Mouse (Mus musculus): ENCODE results near the gene Ptges2. TPM values are rescaled to one million over a fixed set of nuclear protein-coding genes. Genes with fewer than 3 reads are reported as not detected.
A peak's percentile ranks its signal among the peaks of the same experiment; 100 is the strongest.

The Ptges2 gene
- total and polyA plus RNA-seq, 3 experiments, result 6.8 to 13.8 (median 11.5) TPM

GRCm38 (mm10) chr2:32352151-32353006 lies 43.3 kb upstream of the Ptges2 start, which contains the start of gene Ciz1:
Gene Ciz1, plus strand, starts transcription at chr2:32352327.
- H3K4me3 ChIP-seq (ENCODE audit: low read depth, low read length), result peak within 1 kb of the TSS; percentile 68; the same call in 1 of the 2 replicates
- DNase-seq (ENCODE audit: low spot score) (no peak), ATAC-seq (ENCODE audit: extremely low read depth, insufficient number of reproducible peaks, low FRiP score, poor library complexity, severe bottlenecking) (no peak)
- peaks cover 73% of the 10 kb centered on the region for H3K27me3 ChIP-seq (ENCODE audit: insufficient read depth, low read length)
- H3K36me3 ChIP-seq (replicated peaks), result no peaks in the 10 kb centered on the region
- peaks cover 32% of the 10 kb centered on the region for H3K4me1 ChIP-seq (ENCODE audit: insufficient read depth, low read depth, low read length)
- H3K9me3 ChIP-seq (replicated peaks), result no peaks in the 10 kb centered on the region
- TF ChIP-seq CTCF (IDR thresholded peaks at IDR 0.05; ENCODE audit: low read depth, low read length) (no peak), POLR2AphosphoS5 (IDR thresholded peaks at IDR 0.05; ENCODE audit: insufficient replicate concordance, low read depth, low read length) (no peak), GATA1 (IDR thresholded peaks at IDR 0.05; ENCODE audit: borderline replicate concordance, low read length) (no peak)

DNA sequence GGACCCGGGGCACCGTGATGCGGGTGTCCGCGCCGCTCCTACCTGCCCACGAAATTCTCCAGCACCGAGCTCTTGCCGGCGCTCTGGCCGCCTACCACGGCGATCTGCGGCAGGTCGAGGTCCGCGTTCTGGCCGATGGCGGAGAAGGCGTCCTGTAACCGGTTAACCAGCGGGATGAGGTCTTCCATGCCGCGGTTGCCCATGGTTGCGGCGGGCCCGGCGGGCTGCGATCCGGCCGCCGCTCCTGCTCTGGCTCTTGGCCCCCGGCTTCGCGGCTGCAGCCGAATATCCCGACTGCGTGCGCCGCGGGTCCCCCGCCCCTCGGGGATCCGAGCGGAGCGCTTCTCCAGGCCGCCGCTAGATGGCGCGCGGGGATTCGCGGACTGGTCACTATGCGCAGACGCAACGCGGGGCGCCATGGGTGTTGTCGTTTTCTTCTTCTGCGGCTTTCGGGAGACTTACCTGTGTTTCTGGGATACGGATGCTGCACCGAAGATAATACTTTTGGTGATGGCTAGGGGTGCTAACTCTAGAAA lies 42.6 kb upstream of the Ptges2 start, which contains the start of gene Dnm1:
Gene Dnm1, minus strand, starts transcription at position 332 of the 536 bp plus-strand sequence.
- TF ChIP-seq GATA2 (IDR thresholded peaks at IDR 0.05; ENCODE audit: borderline replicate concordance, low read depth, low read length) (no peak), CTCF (IDR thresholded peaks at IDR 0.05; ENCODE audit: low read depth, low read length) (peak; percentile 83), GATA1 (IDR thresholded peaks at IDR 0.05; ENCODE audit: borderline replicate concordance, low read length) (no peak), TAL1 (conservative IDR thresholded peaks at IDR 0.05; ENCODE audit: low read depth, low read length) (no peak), POLR2AphosphoS5 (IDR thresholded peaks at IDR 0.05; ENCODE audit: insufficient replicate concordance, low read depth, low read length) (no peak)
- ATAC-seq (ENCODE audit: extremely low read depth, insufficient number of reproducible peaks, low FRiP score, poor library complexity, severe bottlenecking) (no peak), DNase-seq (ENCODE audit: low spot score) (peak; percentile 84)
- peak within 1 kb of the TSS; percentile 68; the same call in 1 of the 2 replicates for H3K4me3 ChIP-seq (ENCODE audit: low read depth, low read length)
- H3K9me3 ChIP-seq (replicated peaks), result no peaks in the 10 kb centered on the region
- H3K36me3 ChIP-seq (replicated peaks), result no peaks in the 10 kb centered on the region
- peaks cover 35% of the 10 kb centered on the region for H3K4me1 ChIP-seq (ENCODE audit: insufficient read depth, low read depth, low read length)
- peaks cover 73% of the 10 kb centered on the region for H3K27me3 ChIP-seq (ENCODE audit: insufficient read depth, low read length)

- no peaks in the 10 kb centered on the region for H3K36me3 ChIP-seq (replicated peaks)
- H3K27me3 ChIP-seq (ENCODE audit: insufficient read depth, low read length), result peaks cover 72% of the 10 kb centered on the region
- H3K9me3 ChIP-seq (replicated peaks), result no peaks in the 10 kb centered on the region
- H3K4me1 ChIP-seq (ENCODE audit: insufficient read depth, low read depth, low read length), result peaks cover 38% of the 10 kb centered on the region
- DNase-seq (ENCODE audit: low spot score) (no peak), ATAC-seq (ENCODE audit: extremely low read depth, insufficient number of reproducible peaks, low FRiP score, poor library complexity, severe bottlenecking) (no peak)
- H3K4me3 ChIP-seq (ENCODE audit: low read depth, low read length), result no peak overlapping the region; the same call in 1 of the 2 replicates
- TF ChIP-seq GATA1 (IDR thresholded peaks at IDR 0.05; ENCODE audit: borderline replicate concordance, low read length) (no peak), TAL1 (conservative IDR thresholded peaks at IDR 0.05; ENCODE audit: low read depth, low read length) (no peak), CTCF (IDR thresholded peaks at IDR 0.05; ENCODE audit: low read depth, low read length) (no peak), POLR2AphosphoS5 (IDR thresholded peaks at IDR 0.05; ENCODE audit: insufficient replicate concordance, low read depth, low read length) (no peak), GATA2 (IDR thresholded peaks at IDR 0.05; ENCODE audit: borderline replicate concordance, low read depth, low read length) (no peak)
Measured at GRCm38 (mm10) chr2:32353836-32354235, 41.9 kb upstream of the Ptges2 start.

GRCm38 (mm10) chr2:32354336-32354895 lies 41.3 kb upstream of the Ptges2 start:
- DNase-seq (ENCODE audit: low spot score) (no peak), ATAC-seq (ENCODE audit: extremely low read depth, insufficient number of reproducible peaks, low FRiP score, poor library complexity, severe bottlenecking) (no peak)
- Histone ChIP-seq H3K27me3 (ENCODE audit: insufficient read depth, low read length) (peaks cover 72% of the 10 kb centered on the region), H3K4me3 (ENCODE audit: low read depth, low read length) (no peak overlapping the region), H3K4me1 (ENCODE audit: insufficient read depth, low read depth, low read length) (peaks cover 34% of the 10 kb centered on the region), H3K36me3 (replicated peaks) (no peaks in the 10 kb centered on the region), H3K9me3 (replicated peaks) (no peaks in the 10 kb centered on the region)
- TF ChIP-seq POLR2AphosphoS5 (IDR thresholded peaks at IDR 0.05; ENCODE audit: insufficient replicate concordance, low read depth, low read length) (no peak), TAL1 (conservative IDR thresholded peaks at IDR 0.05; ENCODE audit: low read depth, low read length) (no peak), CTCF (IDR thresholded peaks at IDR 0.05; ENCODE audit: low read depth, low read length) (no peak), GATA2 (IDR thresholded peaks at IDR 0.05; ENCODE audit: borderline replicate concordance, low read depth, low read length) (no peak)

DNA sequence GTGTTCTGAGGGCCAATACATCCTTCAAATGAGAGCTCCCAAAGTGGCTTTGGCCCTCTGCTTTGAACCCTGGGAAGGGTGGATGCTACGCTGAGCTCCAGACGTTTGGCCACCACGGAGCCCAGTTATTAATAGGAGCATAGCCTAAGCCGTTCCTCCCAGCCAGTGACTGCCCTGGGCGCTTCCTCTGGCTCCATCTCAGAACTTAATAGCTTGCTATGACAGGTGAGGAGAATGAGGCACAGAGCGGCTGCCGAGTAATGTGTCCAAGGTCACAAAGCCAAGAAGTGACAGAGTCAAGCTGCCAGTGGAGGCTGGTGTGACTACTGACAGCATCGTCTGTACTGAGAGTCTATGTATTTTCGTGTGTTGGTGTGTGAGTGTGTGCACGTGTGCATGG lies 39.5 kb upstream of the Ptges2 start:
- H3K9me3 ChIP-seq (replicated peaks), result no peaks in the 10 kb centered on the region
- peaks cover 37% of the 10 kb centered on the region for H3K4me1 ChIP-seq (ENCODE audit: insufficient read depth, low read depth, low read length)
- DNase-seq (ENCODE audit: low spot score), result no peak
- H3K36me3 ChIP-seq (replicated peaks), result no peaks in the 10 kb centered on the region
- peaks cover 59% of the 10 kb centered on the region for H3K27me3 ChIP-seq (ENCODE audit: insufficient read depth, low read length)
- no peak overlapping the region for H3K4me3 ChIP-seq (ENCODE audit: low read depth, low read length)
- no peak for ATAC-seq (ENCODE audit: extremely low read depth, insufficient number of reproducible peaks, low FRiP score, poor library complexity, severe bottlenecking)
- no peak for TF ChIP-seq TAL1 (conservative IDR thresholded peaks at IDR 0.05; ENCODE audit: low read depth, low read length)

- ATAC-seq (ENCODE audit: extremely low read depth, insufficient number of reproducible peaks, low FRiP score, poor library complexity, severe bottlenecking), result no peak
- DNase-seq (ENCODE audit: low spot score), result no peak
- TF ChIP-seq TAL1 (conservative IDR thresholded peaks at IDR 0.05; ENCODE audit: low read depth, low read length), result no peak
- no peak for TF ChIP-seq POLR2AphosphoS5 (IDR thresholded peaks at IDR 0.05; ENCODE audit: insufficient replicate concordance, low read depth, low read length)
- no peak for TF ChIP-seq GATA1 (IDR thresholded peaks at IDR 0.05; ENCODE audit: borderline replicate concordance, low read length)
- TF ChIP-seq CTCF (IDR thresholded peaks at IDR 0.05; ENCODE audit: low read depth, low read length), result no peak
- TF ChIP-seq GATA2 (IDR thresholded peaks at IDR 0.05; ENCODE audit: borderline replicate concordance, low read depth, low read length), result no peak
Measured at GRCm38 (mm10) chr2:32357710-32358109, 38.0 kb upstream of the Ptges2 start.

More at GRCm38 (mm10) chr2:32357710-32358109, 38.0 kb upstream of the Ptges2 start:
- Histone ChIP-seq H3K4me1 (ENCODE audit: insufficient read depth, low read depth, low read length) (peaks cover 41% of the 10 kb centered on the region), H3K9me3 (replicated peaks) (no peaks in the 10 kb centered on the region), H3K4me3 (ENCODE audit: low read depth, low read length) (no peak overlapping the region), H3K27me3 (ENCODE audit: insufficient read depth, low read length) (peaks cover 50% of the 10 kb centered on the region), H3K36me3 (replicated peaks) (no peaks in the 10 kb centered on the region)
